Mouse (Mus musculus) telencephalon, adult 2 months (tissue): ENCODE measurements at regions not wholly inside any gene's neighbourhood (a gene's known extent, or its start where the extent isn't known, plus 50 kb on each side); places are given as distances from the start of the nearest gene placed in this dataset.

Experiments
- DNase-seq: peaks from one replicate; pipeline ENCODE4 v3.0.0-alpha.2; 2011; ENCODE audit warnings: low read depth, low spot score

DNA sequence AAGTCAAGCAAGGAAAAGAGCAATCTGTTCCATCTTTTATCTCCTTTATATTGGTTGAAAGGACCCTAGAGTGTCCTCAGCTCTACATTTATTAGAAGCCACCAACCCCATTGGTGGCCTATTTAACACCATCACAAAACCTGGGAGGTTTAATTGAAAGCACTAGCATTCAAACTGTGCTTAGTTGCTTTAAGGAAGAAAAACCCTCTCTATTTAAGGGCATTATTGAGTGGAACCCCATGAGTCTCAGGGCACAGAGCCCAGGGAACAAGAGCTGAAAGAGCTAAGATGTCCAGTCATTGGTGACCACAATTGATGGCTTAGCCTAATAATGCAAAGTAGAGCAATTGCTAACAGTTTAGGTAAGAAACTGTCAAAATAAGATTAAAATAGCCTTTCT, 72.6 kb upstream of the Btbd3 start:
- no peak for DNase-seq

DNA sequence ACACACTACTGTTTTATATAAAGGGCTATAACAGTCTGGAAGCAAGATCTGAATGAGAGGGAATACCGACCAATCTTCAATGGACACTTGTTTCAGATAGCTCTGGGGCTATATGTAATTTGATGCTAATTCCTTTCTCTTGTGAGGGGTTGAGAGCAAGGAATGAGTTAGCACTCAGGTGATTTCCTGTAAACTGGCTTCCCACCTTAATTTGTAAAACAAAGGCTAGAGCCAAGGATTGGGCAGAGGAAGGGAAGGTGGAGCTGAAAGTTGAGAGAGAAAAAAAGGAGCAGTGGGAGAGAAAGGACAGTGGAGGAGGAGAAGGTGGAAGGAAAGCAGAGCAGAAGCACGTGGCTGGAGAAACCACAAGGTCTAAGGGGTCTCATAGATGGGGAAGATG, 71.5 kb upstream of the Btbd3 start:
- DNase-seq = no peak

DNA sequence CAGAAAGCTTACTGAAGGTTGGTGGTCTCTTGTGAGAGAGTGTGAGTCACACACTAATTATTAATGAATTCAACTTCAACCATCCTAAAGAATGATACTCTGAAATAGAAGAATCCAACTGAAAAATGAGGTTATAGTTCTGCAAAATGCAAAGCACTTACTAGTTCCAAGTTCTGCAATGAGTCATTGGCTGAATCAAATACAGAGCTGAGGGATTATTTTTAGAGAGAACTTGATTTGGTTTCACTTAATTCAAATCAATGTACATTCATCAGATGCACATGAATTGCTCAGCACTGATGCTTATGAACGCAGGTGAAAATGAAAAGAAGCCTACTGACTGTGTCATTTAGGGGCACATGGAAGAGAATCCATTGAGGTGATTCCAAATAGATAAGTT, 69.7 kb upstream of the Btbd3 start:
- DNase-seq = peak; percentile 45

DNA sequence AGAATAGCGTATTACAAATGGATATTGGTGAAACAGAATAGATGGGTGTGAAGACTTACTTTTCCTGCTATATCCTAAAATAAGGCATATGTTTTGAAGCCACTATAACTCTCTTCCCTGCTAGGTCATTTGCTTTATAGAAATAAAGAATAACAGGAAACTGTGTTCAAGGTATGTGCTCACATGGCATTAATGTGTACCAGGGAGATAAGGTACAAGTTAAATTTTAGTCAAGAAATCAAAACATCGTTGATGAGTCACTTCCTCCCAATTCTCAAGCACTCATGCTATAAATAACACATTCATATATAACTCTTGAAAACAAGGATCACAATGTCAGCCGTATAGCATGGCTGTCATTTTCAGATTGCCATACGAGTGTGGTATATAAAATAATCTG, 62.8 kb upstream of the Btbd3 start:
- DNase-seq = no peak

DNA sequence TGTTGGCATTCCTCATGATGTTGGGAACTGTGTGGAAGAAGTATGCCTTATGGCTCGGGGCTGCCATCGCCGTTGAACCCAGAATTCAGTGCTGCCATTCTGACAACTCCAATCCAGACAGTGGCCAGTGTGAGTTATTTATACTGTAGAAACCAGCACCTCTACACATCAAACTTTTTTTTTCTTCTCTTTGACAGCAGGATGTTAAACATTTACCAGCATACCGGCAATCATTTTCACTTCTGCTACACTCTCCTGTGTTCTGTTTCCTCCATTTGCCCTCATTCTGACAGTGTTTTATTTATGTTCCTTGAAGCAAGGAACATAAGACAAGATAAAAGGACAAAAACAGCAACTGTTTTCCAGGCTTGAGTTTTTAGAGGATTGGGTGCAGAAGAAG, 57.3 kb upstream of the Btbd3 start:
- DNase-seq = no peak
